Mouse (Mus musculus): ENCODE results near the gene Alox12.

DNA sequence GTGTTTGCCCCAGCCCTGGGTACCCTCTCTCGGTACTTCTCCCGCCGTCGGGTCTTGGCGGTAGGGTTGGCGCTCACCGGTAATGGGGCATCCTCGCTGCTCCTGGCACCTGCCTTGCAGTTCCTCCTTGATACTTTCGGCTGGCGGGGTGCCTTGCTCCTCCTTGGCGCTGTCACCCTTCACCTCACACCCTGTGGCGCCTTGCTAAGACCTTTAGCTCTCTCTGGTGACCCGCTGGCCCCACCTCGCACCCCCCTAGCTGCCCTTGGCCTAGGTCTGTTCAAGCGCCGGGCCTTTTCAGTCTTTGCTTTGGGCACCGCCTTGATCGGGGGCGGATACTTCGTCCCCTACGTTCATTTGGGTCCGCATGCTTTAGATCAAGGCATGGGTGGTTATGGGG, 39.9 kb downstream of the Alox12 start:
- TF ChIP-seq CTCF (IDR thresholded peaks at IDR 0.05; ENCODE audit: low read depth, low read length) (no peak), POLR2A (IDR thresholded peaks at IDR 0.05; ENCODE audit: borderline replicate concordance, low read depth, low read length) (no peak)

All from bone marrow macrophage, adult 2 months (primary cell).